Mouse (Mus musculus) retina, adult 2 months (tissue): ENCODE results near the gene Tspoap1.
A peak's percentile ranks its signal among the peaks of the same experiment; 100 is the strongest.

Source experiments
- DNase-seq: peaks from one replicate; pipeline ENCODE4 v3.0.0-alpha.2; 2012; ENCODE audit warnings: low read depth, low spot score

Gene Tspoap1

DNA sequence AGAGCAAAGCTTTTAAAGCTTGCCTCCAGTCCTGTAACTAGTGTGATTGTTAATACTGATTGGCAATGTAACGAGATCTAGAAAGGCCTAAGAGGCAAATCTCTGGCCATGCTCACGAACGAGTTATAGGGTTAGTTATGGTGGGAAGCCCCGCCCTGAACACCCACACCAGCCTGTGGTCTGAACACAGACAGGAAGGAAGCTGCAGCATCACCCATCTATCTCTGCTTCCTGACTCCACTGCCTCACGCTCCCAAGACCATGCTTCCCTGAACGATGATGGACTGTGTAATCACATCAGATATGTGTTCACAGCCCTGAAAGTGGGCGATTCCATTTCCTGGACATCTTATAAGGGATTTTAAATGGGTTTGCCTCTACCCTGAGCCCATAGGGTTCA, 47.9 kb downstream of the Tspoap1 start:
- no peak for DNase-seq

DNA sequence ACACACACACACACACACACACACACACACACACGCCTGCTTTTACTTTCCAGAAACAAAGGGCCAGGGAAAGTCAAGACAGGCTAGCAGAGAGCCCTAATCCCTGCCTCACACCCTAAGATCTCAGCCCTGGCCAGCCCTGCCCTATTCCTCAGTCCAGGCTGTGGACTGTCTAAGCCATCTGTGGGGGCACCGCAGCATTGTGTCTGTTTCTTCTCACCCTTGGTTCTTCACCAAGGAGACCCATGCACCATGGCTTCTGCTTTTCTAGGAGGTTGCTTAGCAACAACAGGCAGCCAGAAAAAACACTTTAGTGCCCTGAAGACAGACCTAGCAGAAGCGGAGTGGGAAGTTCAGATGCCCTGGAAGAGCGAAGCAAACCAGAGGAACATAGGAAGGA, 51.1 kb downstream of the Tspoap1 start:
- no peak for DNase-seq

DNA sequence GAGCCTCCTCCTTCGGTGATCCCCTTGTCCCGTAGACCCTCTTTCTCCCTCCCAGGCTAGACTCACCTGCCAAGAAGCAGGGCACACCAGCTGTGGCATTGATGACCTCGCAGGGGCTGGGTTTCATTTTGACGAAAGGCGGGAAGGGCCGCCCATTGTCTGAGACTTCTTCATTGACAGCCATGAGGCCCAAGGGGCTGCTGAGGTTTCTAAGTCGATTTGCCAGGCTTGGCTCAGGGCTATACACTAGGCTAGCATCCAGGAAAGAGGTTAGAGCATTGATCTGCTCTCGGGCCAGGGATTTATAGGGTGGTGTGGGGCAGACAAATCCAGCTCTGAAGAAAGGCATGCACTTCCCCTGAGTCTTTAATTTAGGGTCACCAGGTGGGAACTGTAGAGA, 54.5 kb downstream of the Tspoap1 start:
- DNase-seq: no peak

DNA sequence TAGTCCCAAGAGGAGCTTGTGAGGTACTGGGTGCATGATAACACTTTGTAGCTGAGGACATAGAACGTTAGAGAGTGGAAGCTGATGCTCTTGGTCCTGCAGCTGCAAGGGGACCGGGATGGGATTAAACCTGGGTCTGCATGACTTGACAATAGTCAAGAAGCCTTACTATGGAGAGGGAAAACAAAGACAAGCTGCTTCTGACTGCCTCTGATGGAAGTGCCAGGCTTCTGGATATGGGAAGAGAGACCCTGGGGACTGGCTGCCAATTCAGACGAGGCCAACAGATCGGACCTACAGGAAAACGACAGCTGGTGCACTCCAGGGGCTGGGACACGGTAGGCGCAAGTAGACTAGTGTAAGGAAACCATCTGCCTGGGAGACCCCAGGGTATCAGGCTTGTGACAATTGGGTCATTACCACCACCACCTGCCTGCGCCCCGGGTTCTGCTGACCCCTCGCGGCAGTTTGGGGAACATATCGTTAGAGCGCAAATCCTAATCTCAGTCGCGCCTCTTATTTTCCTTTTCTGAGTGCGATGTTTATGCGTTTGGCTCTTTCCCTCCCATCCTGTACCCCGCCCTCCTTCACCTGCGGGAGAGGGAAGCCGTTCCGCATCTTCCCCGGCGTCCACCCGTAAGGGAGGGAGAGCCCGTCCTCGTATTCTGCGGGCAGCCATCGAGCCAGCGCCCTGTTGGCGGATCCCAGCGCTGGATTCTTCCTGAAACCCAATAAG, 56.5 kb downstream of the Tspoap1 start:
- DNase-seq: peak; percentile 18

DNA sequence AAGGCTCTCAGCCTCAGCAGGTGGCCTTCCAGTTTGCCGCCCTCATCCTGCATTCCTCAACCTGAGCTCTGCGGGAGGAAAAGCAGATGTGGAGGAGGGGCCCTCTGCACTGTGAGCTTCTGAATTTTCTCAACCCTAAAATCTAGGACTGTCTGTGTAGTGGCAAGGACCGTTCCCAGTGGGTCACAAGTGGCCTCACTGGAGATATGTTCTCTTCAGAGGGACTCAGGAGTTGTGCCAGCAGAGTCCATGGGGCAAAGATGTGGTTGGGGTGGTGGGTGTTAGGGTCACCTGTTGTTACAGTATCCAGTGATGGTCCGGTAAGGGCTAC, 57.1 kb downstream of the Tspoap1 start:
- DNase-seq: no peak

DNA sequence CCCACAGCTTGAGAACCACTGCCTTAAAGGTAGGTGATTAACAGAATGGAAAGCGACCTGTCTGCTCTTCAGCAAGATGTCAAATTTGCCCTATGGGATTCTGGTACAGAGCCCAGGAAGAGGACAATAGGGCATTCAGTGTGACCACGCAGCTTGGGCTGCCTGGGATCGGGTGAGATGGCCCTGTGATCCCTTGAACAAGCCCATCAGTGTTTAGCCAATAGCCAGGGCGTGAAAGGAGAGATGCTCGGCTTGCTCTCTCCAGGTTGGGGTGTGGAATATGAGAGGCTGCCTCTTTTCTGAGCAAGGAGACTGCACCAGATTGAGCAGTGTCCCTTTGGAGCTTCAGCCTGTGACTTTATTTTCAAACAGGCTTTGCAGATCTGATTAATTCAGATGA, 61.2 kb downstream of the Tspoap1 start:
- no peak for DNase-seq

DNA sequence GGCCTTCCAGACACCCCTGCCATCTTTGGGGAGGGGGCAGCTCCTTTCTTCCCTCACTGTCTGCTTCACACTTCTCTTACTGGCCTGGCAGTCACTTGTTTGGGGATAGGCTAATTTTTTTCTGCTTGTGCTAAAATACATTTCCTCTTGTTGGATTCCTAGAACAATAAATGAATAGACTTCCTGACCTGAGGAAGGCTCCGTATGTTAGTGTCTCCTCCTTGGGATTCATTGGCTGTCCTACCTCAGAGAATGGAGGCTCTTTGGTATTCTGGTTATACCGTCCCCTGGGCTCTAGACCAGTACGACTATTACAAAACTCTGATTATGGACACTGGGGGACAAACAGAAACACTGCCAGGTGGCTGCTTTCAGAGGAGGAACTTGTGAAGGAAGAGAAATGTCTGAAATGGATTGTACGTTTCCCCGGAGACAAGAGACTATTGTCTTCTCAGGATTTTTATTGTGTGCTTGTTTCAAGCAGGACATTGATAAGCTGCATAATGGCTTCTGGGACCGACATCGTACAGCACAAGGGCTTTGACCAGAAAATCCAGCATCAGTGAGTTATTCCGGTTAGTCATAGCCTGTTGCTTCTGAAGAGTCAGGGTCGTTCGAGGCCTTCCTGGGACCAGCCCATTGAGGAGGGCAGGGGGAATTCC, 68.0 kb downstream of the Tspoap1 start, which contains the start of gene Lpo:
Gene Lpo, minus strand, starts transcription at position 51 of the 662 bp plus-strand sequence.
- no peak for DNase-seq
